Mouse (Mus musculus): ENCODE measurements at regions not wholly inside any gene's neighbourhood (a gene's known extent, or its start where the extent isn't known, plus 50 kb on each side); places are given as distances from the start of the nearest gene placed in this dataset.
A peak's percentile ranks its signal among the peaks of the same experiment; 100 is the strongest.
"Not testable (repeated sequence)": the region's sequence is repeated elsewhere in the genome, so short reads cannot be mapped to it uniquely, and the experiment has no call there.

DNA sequence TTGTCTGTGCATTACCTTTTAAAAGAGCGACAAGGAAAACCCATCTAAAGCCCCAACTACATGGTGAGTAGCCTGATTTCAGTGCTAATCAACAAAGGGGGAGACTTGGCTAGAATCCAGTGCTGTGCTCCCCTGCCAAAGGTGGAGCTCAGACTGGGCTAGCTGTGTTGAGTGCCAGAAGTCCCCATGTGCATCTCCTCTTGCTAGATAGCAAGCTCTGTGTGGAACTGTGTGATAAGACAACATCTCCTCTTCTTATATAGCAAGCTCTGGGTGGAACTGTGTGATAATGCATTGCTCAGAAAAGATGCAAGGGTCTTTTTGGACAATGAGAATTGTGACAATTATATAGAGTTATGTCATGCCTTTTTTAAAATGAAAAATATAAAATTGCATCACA lies 741.4 kb downstream of the Adam6a start:
- WGBS = 86% methylated on average over 1 of the region's 1 CpGs
- Histone ChIP-seq H3K4me2 (no peak overlapping the region), H3K9me3 (ENCODE audit: low read depth, low read length) (peaks cover 3% of the 10 kb centered on the region; the same call in 1 of the 2 replicates), H3K4me1 (ENCODE audit: insufficient read depth) (no peaks in the 10 kb centered on the region), H3K36me3 (ENCODE audit: insufficient read depth) (no peaks in the 10 kb centered on the region), H3K4me3 (ENCODE audit: low read depth, low read length) (no peak overlapping the region), H3K27ac (ENCODE audit: low read depth) (no peak overlapping the region), H3K27me3 (ENCODE audit: insufficient read depth, low read length) (no peaks in the 10 kb centered on the region), H3K9ac (no peak overlapping the region)
- DNase-seq (no peak), ATAC-seq (ENCODE audit: insufficient read depth) (no peak)
- TF ChIP-seq CTCF (IDR thresholded peaks at IDR 0.05; ENCODE audit: low read depth) = no peak

- WGBS = 79% methylated on average over 3 of the region's 3 CpGs
These were observed 743.3 kb downstream of the Adam6a start for GRCm38 (mm10) chr12:114287041-114287440.

GRCm38 (mm10) chr12:114291083-114291482 lies 747.4 kb downstream of the Adam6a start:
- Histone ChIP-seq H3K4me2 (no peak overlapping the region), H3K9ac (no peak overlapping the region), H3K9me3 (ENCODE audit: low read depth, low read length) (0 out of 2 replicates have a peak, but pooled peaks cover 3% of the 10 kb centered on the region), H3K27ac (ENCODE audit: low read depth) (no peak overlapping the region), H3K36me3 (ENCODE audit: insufficient read depth) (no peaks in the 10 kb centered on the region), H3K27me3 (ENCODE audit: insufficient read depth, low read length) (no peaks in the 10 kb centered on the region), H3K4me1 (ENCODE audit: insufficient read depth) (no peaks in the 10 kb centered on the region), H3K4me3 (ENCODE audit: low read depth, low read length) (no peak overlapping the region)
- ATAC-seq (ENCODE audit: insufficient read depth) = no peak
- WGBS = 88% methylated on average over 3 of the region's 3 CpGs
- no peak for TF ChIP-seq CTCF (IDR thresholded peaks at IDR 0.05; ENCODE audit: low read depth)
- DNase-seq = no peak

More at GRCm38 (mm10) chr12:114287041-114287440, 743.3 kb downstream of the Adam6a start:
- Histone ChIP-seq H3K4me1 (ENCODE audit: insufficient read depth) (no peaks in the 10 kb centered on the region), H3K36me3 (ENCODE audit: insufficient read depth) (no peaks in the 10 kb centered on the region), H3K27ac (ENCODE audit: low read depth) (no peak overlapping the region), H3K9ac (no peak overlapping the region), H3K4me3 (ENCODE audit: low read depth, low read length) (no peak overlapping the region), H3K27me3 (ENCODE audit: insufficient read depth, low read length) (no peaks in the 10 kb centered on the region), H3K4me2 (no peak overlapping the region), H3K9me3 (ENCODE audit: low read depth, low read length) (peaks cover 3% of the 10 kb centered on the region; the same call in 1 of the 2 replicates)
- ATAC-seq (ENCODE audit: insufficient read depth) = no peak
- TF ChIP-seq CTCF (IDR thresholded peaks at IDR 0.05; ENCODE audit: low read depth) = no peak
- DNase-seq = no peak

GRCm38 (mm10) chr12:114299771-114300170 lies 756.1 kb downstream of the Adam6a start:
- Histone ChIP-seq H3K4me3 (ENCODE audit: low read depth, low read length) (no peak overlapping the region), H3K4me1 (ENCODE audit: insufficient read depth) (no peaks in the 10 kb centered on the region), H3K9ac (no peak overlapping the region), H3K9me3 (ENCODE audit: low read depth, low read length) (no peaks in the 10 kb centered on the region; the same call in 1 of the 2 replicates), H3K27ac (ENCODE audit: low read depth) (no peak overlapping the region), H3K4me2 (no peak overlapping the region), H3K36me3 (ENCODE audit: insufficient read depth) (no peaks in the 10 kb centered on the region), H3K27me3 (ENCODE audit: insufficient read depth, low read length) (no peaks in the 10 kb centered on the region)
- ATAC-seq (ENCODE audit: insufficient read depth) (no peak), DNase-seq (no peak)
- no peak for TF ChIP-seq CTCF (IDR thresholded peaks at IDR 0.05; ENCODE audit: low read depth)
- WGBS = 72% methylated on average over 5 of the region's 5 CpGs

GRCm38 (mm10) chr12:114301728-114302127 lies 758.0 kb downstream of the Adam6a start:
- Histone ChIP-seq H3K4me1 (ENCODE audit: insufficient read depth) (no peaks in the 10 kb centered on the region), H3K4me3 (ENCODE audit: low read depth, low read length) (no peak overlapping the region), H3K27me3 (ENCODE audit: insufficient read depth, low read length) (no peaks in the 10 kb centered on the region), H3K27ac (ENCODE audit: low read depth) (no peak overlapping the region), H3K36me3 (ENCODE audit: insufficient read depth) (no peaks in the 10 kb centered on the region), H3K4me2 (no peak overlapping the region), H3K9me3 (ENCODE audit: low read depth, low read length) (no peaks in the 10 kb centered on the region; the same call in 1 of the 2 replicates), H3K9ac (no peak overlapping the region)
- 87% methylated on average over 2 of the region's 2 CpGs for WGBS
- no peak for TF ChIP-seq CTCF (IDR thresholded peaks at IDR 0.05; ENCODE audit: low read depth)
- DNase-seq = no peak
- ATAC-seq (ENCODE audit: insufficient read depth) = no peak

DNA sequence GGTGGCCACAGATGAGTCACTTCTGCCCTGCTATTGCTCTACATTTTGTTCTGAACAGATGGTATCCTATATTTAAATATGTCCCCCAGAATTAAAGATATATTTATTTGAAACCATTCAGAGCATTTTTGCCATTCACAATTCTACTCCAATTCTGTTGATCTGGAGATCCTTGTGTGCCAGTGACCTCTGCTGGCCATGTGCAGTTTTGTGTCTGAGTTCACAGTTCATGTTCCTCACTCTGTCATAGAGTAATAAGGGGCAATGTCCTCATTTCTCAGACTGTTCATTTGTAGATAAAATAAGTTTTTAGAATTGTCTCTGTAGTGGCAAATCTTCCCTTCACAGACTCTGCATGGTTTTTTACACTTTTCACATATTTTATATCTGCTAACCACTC lies 788.8 kb downstream of the Adam6a start:
- Histone ChIP-seq H3K4me2 (no peak overlapping the region), H3K9me3 (ENCODE audit: low read depth, low read length) (no peaks in the 10 kb centered on the region), H3K9ac (no peak overlapping the region), H3K4me1 (ENCODE audit: insufficient read depth) (no peaks in the 10 kb centered on the region), H3K27me3 (ENCODE audit: insufficient read depth, low read length) (no peaks in the 10 kb centered on the region), H3K4me3 (ENCODE audit: low read depth, low read length) (no peak overlapping the region), H3K36me3 (ENCODE audit: insufficient read depth) (no peaks in the 10 kb centered on the region), H3K27ac (ENCODE audit: low read depth) (no peak overlapping the region)
- TF ChIP-seq CTCF (IDR thresholded peaks at IDR 0.05; ENCODE audit: low read depth) = no peak
- ATAC-seq (ENCODE audit: insufficient read depth) (no peak), DNase-seq (no peak)

DNA sequence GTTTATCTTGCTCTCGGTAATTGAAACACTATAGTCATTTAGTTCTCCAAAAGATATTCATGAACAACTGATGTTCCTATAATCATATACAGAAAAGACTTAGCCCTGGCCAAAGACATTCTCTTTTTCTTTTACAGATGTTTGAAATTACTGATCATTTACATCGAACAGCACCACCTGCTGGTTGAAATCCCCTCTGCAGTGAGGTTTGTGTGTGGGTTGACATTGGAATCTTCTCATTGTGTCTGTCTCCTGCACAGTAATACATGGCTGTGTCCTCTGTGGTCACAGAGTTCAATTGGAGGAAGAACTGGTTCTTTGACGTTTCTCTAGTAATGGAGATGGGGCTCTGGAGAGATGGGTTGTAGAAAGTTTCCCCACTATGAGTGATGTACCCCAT lies 822.6 kb downstream of the Adam6a start:
- TF ChIP-seq CTCF (IDR thresholded peaks at IDR 0.05; ENCODE audit: low read depth) = no peak

DNA sequence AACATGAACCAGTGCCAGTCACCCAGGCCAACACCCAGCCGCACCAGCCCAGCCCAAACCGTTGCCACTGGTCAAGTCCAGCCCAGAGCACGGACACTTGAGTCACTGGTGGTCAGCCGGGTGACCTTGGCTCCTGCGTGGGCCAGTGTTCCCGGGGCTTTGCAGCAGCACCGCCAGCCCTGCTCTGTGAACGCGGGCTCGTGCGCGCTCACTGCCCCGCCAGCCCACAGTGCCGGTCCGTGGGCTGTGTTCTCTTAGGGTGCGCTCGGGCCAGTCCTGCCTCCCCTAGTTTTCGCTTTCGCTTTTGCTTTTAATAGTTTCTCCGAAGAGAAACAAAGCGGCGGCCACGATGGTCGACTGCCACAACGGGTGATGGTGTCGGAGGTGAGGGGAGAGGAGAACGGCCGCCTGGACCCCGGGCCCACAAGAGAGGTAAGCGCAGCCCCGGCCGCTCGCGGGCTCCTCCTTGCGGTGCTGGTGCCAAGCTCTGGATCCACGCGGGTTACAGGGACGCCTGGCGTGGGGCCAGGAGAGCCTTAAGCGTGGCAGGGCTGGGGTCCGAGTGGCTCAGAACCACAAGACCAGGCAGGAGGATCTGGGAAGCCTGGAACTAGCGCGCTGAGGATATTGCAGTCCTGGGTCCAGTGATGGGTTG lies 835.1 kb downstream of the Adam6a start:
- H3K4me3 ChIP-seq (ENCODE audit: low read depth, low read length); H3K27me3 ChIP-seq (ENCODE audit: insufficient read depth, low read length); H3K9ac ChIP-seq; H3K4me1 ChIP-seq (ENCODE audit: insufficient read depth); H3K9me3 ChIP-seq (ENCODE audit: low read depth, low read length); H3K27ac ChIP-seq (ENCODE audit: low read depth); ATAC-seq (ENCODE audit: insufficient read depth); H3K36me3 ChIP-seq (ENCODE audit: insufficient read depth): not testable (repeated sequence)
- peak overlapping the region; percentile 27; the same call in 1 of the 2 replicates for H3K4me2 ChIP-seq
- DNase-seq = peak; percentile 1
- 30% methylated on average over 33 of the region's 43 CpGs for WGBS

More for the DNA sequence above, 822.6 kb downstream of the Adam6a start:
- Histone ChIP-seq H3K9me3 (ENCODE audit: low read depth, low read length) (peaks cover 6% of the 10 kb centered on the region; the same call in 1 of the 2 replicates), H3K4me3 (ENCODE audit: low read depth, low read length) (no peak overlapping the region), H3K36me3 (ENCODE audit: insufficient read depth) (no peaks in the 10 kb centered on the region), H3K4me1 (ENCODE audit: insufficient read depth) (no peaks in the 10 kb centered on the region), H3K27ac (ENCODE audit: low read depth) (no peak overlapping the region), H3K4me2 (no peak overlapping the region), H3K27me3 (ENCODE audit: insufficient read depth, low read length) (no peaks in the 10 kb centered on the region), H3K9ac (no peak overlapping the region)
- DNase-seq = no peak
- ATAC-seq (ENCODE audit: insufficient read depth) = no peak
- WGBS = 52% methylated on average over 3 of the region's 3 CpGs
